Mouse (Mus musculus) mouse embryonic stem cell (cell line): ENCODE measurements around the gene Etnk2.

Source experiments
- in situ Hi-C, 2 experiments: fragments of 300-500 bp; cut with MboI; formaldehyde crosslinking; loops; 1 replicate in 1 of 2; 3 replicates in 1 of 2; pipeline ENCODE4 v1.14.3; 2019 to 2020; ENCODE audit warnings: low sequenced_read_pairs in 2 of 2, low pct_unique_long_range_greater_than_20kb in 1 of 2, mixed read lengths in 1 of 2; ENCODE audit not compliant: unreplicated experiment in 1 of 2

The Etnk2 gene

GRCm38 (mm10) chr1:133406614-133407013 lies 43.2 kb downstream of the Etnk2 start:
- in situ Hi-C loops: no loop called here

GRCm38 (mm10) chr1:133407436-133407835 lies 44.1 kb downstream of the Etnk2 start:
- in situ Hi-C loops: no loop called here

- in situ Hi-C loops: no loop called here
Observed at GRCm38 (mm10) chr1:133408321-133408720, 44.9 kb downstream of the Etnk2 start.

GRCm38 (mm10) chr1:133408880-133409516 lies 45.6 kb downstream of the Etnk2 start:
- in situ Hi-C loops: no loop called here

- in situ Hi-C loops: no loop called here
Observed at GRCm38 (mm10) chr1:133409786-133410185, 46.4 kb downstream of the Etnk2 start.

GRCm38 (mm10) chr1:133411506-133412147 lies 48.3 kb downstream of the Etnk2 start:
- in situ Hi-C loops: no loop called here

GRCm38 (mm10) chr1:133412941-133413340 lies 49.6 kb downstream of the Etnk2 start:
- in situ Hi-C loops: no loop called here

- in situ Hi-C loops: no loop called here
Observed at GRCm38 (mm10) chr1:133415086-133415485, 51.7 kb downstream of the Etnk2 start.

- in situ Hi-C loops: no loop called here
Observed at GRCm38 (mm10) chr1:133415505-133415904, 52.1 kb downstream of the Etnk2 start.

GRCm38 (mm10) chr1:133416472-133416871 lies 53.1 kb downstream of the Etnk2 start:
- in situ Hi-C loops: no loop called here

- in situ Hi-C loops: no loop called here
Observed at GRCm38 (mm10) chr1:133417113-133417512, 53.7 kb downstream of the Etnk2 start.

- in situ Hi-C loops: no loop called here
Observed at GRCm38 (mm10) chr1:133417539-133417938, 54.2 kb downstream of the Etnk2 start.

- in situ Hi-C loops: no loop called here
Observed at GRCm38 (mm10) chr1:133418164-133418800, 54.9 kb downstream of the Etnk2 start.

GRCm38 (mm10) chr1:133419178-133419834 lies 55.9 kb downstream of the Etnk2 start:
- in situ Hi-C loops: no loop called here

- in situ Hi-C loops: no loop called here
Observed at GRCm38 (mm10) chr1:133420491-133420890, 57.1 kb downstream of the Etnk2 start.

- in situ Hi-C loops: no loop called here
Observed at GRCm38 (mm10) chr1:133421061-133421460, 57.7 kb downstream of the Etnk2 start.

- in situ Hi-C loops: no loop called here
Observed at GRCm38 (mm10) chr1:133421975-133422570, 58.7 kb downstream of the Etnk2 start.

- in situ Hi-C loops: no loop called here
Observed at GRCm38 (mm10) chr1:133422615-133423161, 59.3 kb downstream of the Etnk2 start.

GRCm38 (mm10) chr1:133423166-133423542 lies 59.8 kb downstream of the Etnk2 start:
- in situ Hi-C loops: no loop called here
